ENCODE assay signal across 13 mouse cellular contexts in genomic region chr6:108688344-108688743, GRCm38 (mm10). TPM values are rescaled to one million over a fixed set of nuclear protein-coding genes. Genes with fewer than 3 reads are reported as not detected.
DNase-seq lines count a peak whose midpoint lies in the region; ATAC-seq and TF ChIP-seq lines count a peak whose summit lies in the region.
"Had no signal": no experiment of that assay in that cellular context is flagged by ENCODE, and none has a peak within 500 bp of the region (broad histone marks: within the 10 kb centered on the region; RNA-seq: fewer than 3 reads in every experiment).

No protein-coding gene starts in this region.

- no peak overlapping the region for H3K27ac ChIP-seq in heart, embryonic 14.5 days (replicated peaks in 1 of 2; ENCODE audit: control insufficient read depth in 1 of 2, insufficient read depth in 1 of 2, low read depth in 2 of 2, low read length in 2 of 2)
- H3K27ac ChIP-seq in MEL (ENCODE audit: control insufficient read depth, low read depth, low read length), result peak overlapping the region; percentile 17; the same call in 1 of the 2 replicates
- no peak overlapping the region for H3K27ac ChIP-seq in limb, embryonic 15.5 days
- H3K27ac ChIP-seq: heart, embryonic 15.5 days had no signal

- H3K4me3 ChIP-seq in heart, embryonic 14.5 days (ENCODE audit: control insufficient read depth in 1 of 2, insufficient read depth in 1 of 2, low read depth in 1 of 2, low read length in 2 of 2), result no peak overlapping the region
- H3K4me3 ChIP-seq in MEL (ENCODE audit: control insufficient read depth in 1 of 2, insufficient read depth in 1 of 2, low read depth in 2 of 2, low read length in 2 of 2), result no peak overlapping the region
- no peak overlapping the region for H3K4me3 ChIP-seq in limb, embryonic 15.5 days
- H3K4me3 ChIP-seq: heart, embryonic 15.5 days had no signal

- no peak for TF ChIP-seq POLR2A in MEL (IDR thresholded peaks at IDR 0.05; ENCODE audit: control insufficient read depth in 1 of 2, insufficient read depth in 1 of 2, low read depth in 1 of 2, low read length in 2 of 2, poor library complexity in 1 of 2)

- TF ChIP-seq CTCF in MEL (IDR thresholded peaks at IDR 0.05 in 2 of 3, conservative IDR thresholded peaks at IDR 0.05 in 1 of 3; ENCODE audit: control insufficient read depth in 1 of 3, insufficient read depth in 1 of 3, low read depth in 2 of 3, low read length in 3 of 3, poor library complexity in 1 of 3, severe bottlenecking in 1 of 3), result no peak

- ATAC-seq in heart, embryonic 14.5 days (ENCODE audit: insufficient number of reproducible peaks, insufficient read depth, low FRiP score, low read depth), result 0 out of 2 replicates have a peak, but pooled peaks have one; percentile 23
- 0 out of 2 replicates have a peak, but pooled peaks have one; percentile 43 for ATAC-seq in limb, embryonic 15.5 days (ENCODE audit: insufficient number of reproducible peaks, low FRiP score, low TSS enrichment, low read depth)

- 55% methylated on average over 5 of the region's 5 CpGs for WGBS in heart, embryonic 14.5 days
- 71% methylated on average over 5 of the region's 5 CpGs for WGBS in limb, embryonic 15.5 days

- no peak for DNase-seq in heart, postnatal 4 days
- DNase-seq in 3T3-L1 (ENCODE audit: low read depth, low spot score), result peak; percentile 52
- DNase-seq in MEL (ENCODE audit: low read depth, low spot score), result no peak
- DNase-seq in layer of hippocampus, adult 8-10 months (ENCODE audit: low spot score in 2 of 2), result no peak
- DNase-seq in right cerebral cortex, postnatal 36 days (ENCODE audit: low spot score in 2 of 2), result no peak
- no peak for DNase-seq in layer of hippocampus, postnatal 10 days (ENCODE audit: low spot score in 2 of 2)
- DNase-seq: adrenal gland, postnatal 25 days; cerebellum, adult 11 months; lung, adult 18-20 months had no signal

- H3K9ac ChIP-seq in heart, embryonic 14.5 days (ENCODE audit: low read length), result no peak overlapping the region
- H3K9ac ChIP-seq in MEL (ENCODE audit: control insufficient read depth, low read depth, low read length, poor library complexity, severe bottlenecking), result 0 out of 2 replicates have a peak overlapping the region, but pooled peaks have one; percentile 17
- no peak overlapping the region for H3K9ac ChIP-seq in limb, embryonic 15.5 days
- H3K9ac ChIP-seq: heart, embryonic 15.5 days had no signal

- TF ChIP-seq RAD21 in MEL (IDR thresholded peaks at IDR 0.05; ENCODE audit: low read depth, low read length), result no peak

- TF ChIP-seq EP300 in MEL (IDR thresholded peaks at IDR 0.05; ENCODE audit: low read depth in 1 of 2, low read length in 2 of 2), result no peak

- no peaks in the 10 kb centered on the region for H3K27me3 ChIP-seq in heart, embryonic 14.5 days (ENCODE audit: control insufficient read depth, insufficient read depth, low read length)
- no peaks in the 10 kb centered on the region for H3K27me3 ChIP-seq in MEL (ENCODE audit: control insufficient read depth in 1 of 2, insufficient read depth in 2 of 2, low read length in 2 of 2)
- H3K27me3 ChIP-seq in limb, embryonic 15.5 days, result no peaks in the 10 kb centered on the region
- H3K27me3 ChIP-seq: heart, embryonic 15.5 days had no signal

- no peak overlapping the region for H3K4me2 ChIP-seq in heart, embryonic 14.5 days (ENCODE audit: low read length)
- no peak overlapping the region for H3K4me2 ChIP-seq in limb, embryonic 15.5 days
- H3K4me2 ChIP-seq: heart, embryonic 15.5 days had no signal

- no peaks in the 10 kb centered on the region for H3K36me3 ChIP-seq in heart, embryonic 14.5 days (ENCODE audit: control insufficient read depth, insufficient read depth, low read length)
- peaks cover 0 to 37% of the 10 kb centered on the region in 2 experiments; a peak in 2 of 4 replicates for H3K36me3 ChIP-seq in MEL (ENCODE audit: control insufficient read depth in 1 of 2, insufficient read depth in 2 of 2, low read length in 2 of 2)
- H3K36me3 ChIP-seq in limb, embryonic 15.5 days, result no peaks in the 10 kb centered on the region
- H3K36me3 ChIP-seq: G1E; heart, embryonic 15.5 days had no signal

- no peaks in the 10 kb centered on the region for H3K4me1 ChIP-seq in heart, embryonic 14.5 days (ENCODE audit: control insufficient read depth in 2 of 2, insufficient read depth in 2 of 2, low read length in 2 of 2)
- H3K4me1 ChIP-seq in MEL (ENCODE audit: control insufficient read depth in 1 of 2, insufficient read depth in 2 of 2, low read length in 2 of 2), result peaks cover 26 to 50% of the 10 kb centered on the region in 2 experiments
- no peaks in the 10 kb centered on the region for H3K4me1 ChIP-seq in limb, embryonic 15.5 days

- H3K9me3 ChIP-seq in heart, embryonic 14.5 days (ENCODE audit: control insufficient read depth, low read length), result no peaks in the 10 kb centered on the region
- no peaks in the 10 kb centered on the region for H3K9me3 ChIP-seq in MEL (replicated peaks; ENCODE audit: insufficient read depth, low read length)
- H3K9me3 ChIP-seq in limb, embryonic 15.5 days, result no peaks in the 10 kb centered on the region
- H3K9me3 ChIP-seq: G1E; heart, embryonic 15.5 days had no signal

- H3K79me2 ChIP-seq in MEL (ENCODE audit: control insufficient read depth, insufficient read depth, low read length, poor library complexity), result no peaks in the 10 kb centered on the region

TF ChIP-seq in MEL, 35 proteins besides CTCF, POLR2A, EP300 and RAD21:
- TF ChIP-seq MAZ (IDR thresholded peaks at IDR 0.05; ENCODE audit: low read depth, low read length), result 0 out of 2 replicates have a peak, but pooled peaks have one; percentile 44
- TF ChIP-seq E2F4 (IDR thresholded peaks at IDR 0.05; ENCODE audit: borderline replicate concordance, low read depth, low read length), result no peak

RNA-seq across cellular contexts. Expression of gene Bhlhe40, which starts 27.9 kb away (rescaled TPM):
- 20.1 and 20.9 TPM in 2 replicates for polyA plus RNA-seq in heart, embryonic 14.5 days (2014; fragmentation: Nextera tagmentation; extraction: Ambion mirVana)
- 10 to 100 TPM; 59.9 to 74.1 TPM for total RNA-seq in heart, postnatal 4 days (2021)
- 15.8 and 15.9 TPM in 2 replicates for total RNA-seq in MEL (2012; rRNA removed)
- polyA plus RNA-seq in MEL (2012; ENCODE audit: insufficient read depth in 1 of 2, insufficient read length in 2 of 2, low read depth in 1 of 2, low replicate concordance in 2 of 2, missing spikeins in 1 of 2), result 10 to 100 TPM in 1 of 2 experiments, not detected in 1; 21.6 TPM
- 44.5 and 45.4 TPM in 2 replicates for polyA plus RNA-seq in limb, embryonic 15.5 days (2015; fragmentation: Nextera tagmentation; extraction: Ambion mirVana)
- 100 to 1,000 TPM; 114 to 124 (median 115) TPM for total RNA-seq in layer of hippocampus, adult 8-10 months (2022)
- 10 to 100 TPM; 36.9 to 49.7 TPM for total RNA-seq in layer of hippocampus, postnatal 10 days (2021)
